In the genomic region with DNA sequence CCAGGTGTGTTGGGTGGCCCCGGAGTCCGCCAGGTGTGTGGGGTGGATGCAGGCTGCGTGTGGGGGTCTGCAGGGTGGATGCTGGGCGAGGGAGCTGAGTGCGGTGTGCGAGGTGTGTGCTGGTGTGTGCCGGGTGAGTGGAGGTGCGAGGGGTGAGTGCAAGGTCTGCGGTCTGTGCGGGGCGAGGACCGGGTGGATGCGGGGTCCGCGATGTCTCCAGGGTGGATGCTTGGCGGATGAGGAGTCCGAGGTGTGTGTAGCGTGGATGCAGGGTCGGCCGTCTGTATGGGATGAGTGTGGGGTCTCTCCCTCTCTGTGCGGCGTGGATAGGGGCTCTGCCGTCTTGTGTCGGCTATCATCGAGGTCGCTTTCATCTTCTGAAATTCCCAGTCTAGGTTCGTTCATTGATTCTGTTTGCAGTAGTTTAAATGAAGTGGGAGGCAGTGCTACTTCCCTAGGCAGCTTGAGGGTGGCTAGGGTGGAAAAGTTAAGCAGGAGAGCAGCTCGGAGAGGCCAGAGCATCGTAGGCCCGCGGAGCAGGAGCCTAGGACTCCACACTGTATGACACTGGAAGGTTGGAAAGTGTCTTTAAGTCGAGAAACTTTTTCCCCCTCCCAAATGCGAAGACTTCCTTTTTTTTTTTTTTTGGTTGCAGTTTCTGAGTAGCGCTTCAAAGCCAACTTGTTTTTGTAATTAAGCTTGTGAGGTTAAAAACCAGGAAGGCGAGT, we compare ENCODE assay signal across 8 mouse cellular contexts. TPM values are rescaled to one million over a fixed set of nuclear protein-coding genes. Genes with fewer than 3 reads are reported as not detected.
DNase-seq lines count a peak whose midpoint lies in the region; ATAC-seq and TF ChIP-seq lines count a peak whose summit lies in the region.

No protein-coding gene starts in this region.

- H3K27ac ChIP-seq in kidney, embryonic 15.5 days = peak overlapping the region; percentile 86
- H3K27ac ChIP-seq in ES-Bruce4 (ENCODE audit: insufficient read depth, low read length) = no peak overlapping the region
- peak overlapping the region; percentile 87 for H3K27ac ChIP-seq in hindbrain, embryonic 14.5 days
- H3K27ac ChIP-seq in stomach, postnatal 0 days (replicated peaks) = peak overlapping the region; percentile 91

- peak overlapping the region; percentile 84 for H3K4me2 ChIP-seq in kidney, embryonic 15.5 days
- H3K4me2 ChIP-seq in hindbrain, embryonic 14.5 days (replicated peaks) = peak overlapping the region; percentile 80
- H3K4me2 ChIP-seq in stomach, postnatal 0 days (replicated peaks; ENCODE audit: low read depth) = peak overlapping the region; percentile 83

- no peak for TF ChIP-seq POLR2A in ES-Bruce4 (IDR thresholded peaks at IDR 0.05; ENCODE audit: insufficient read depth, low read length)

- H3K9me3 ChIP-seq in kidney, embryonic 15.5 days (replicated peaks) = no peaks in the 10 kb centered on the region
- no peaks in the 10 kb centered on the region for H3K9me3 ChIP-seq in ES-Bruce4 (replicated peaks; ENCODE audit: control insufficient read depth, insufficient read depth, low read length, poor library complexity, severe bottlenecking)
- no peaks in the 10 kb centered on the region for H3K9me3 ChIP-seq in hindbrain, embryonic 14.5 days (ENCODE audit: control insufficient read depth, low read length)
- H3K9me3 ChIP-seq in stomach, postnatal 0 days (ENCODE audit: control insufficient read depth, low read length) = no peaks in the 10 kb centered on the region

- no peaks in the 10 kb centered on the region for H3K36me3 ChIP-seq in kidney, embryonic 15.5 days
- H3K36me3 ChIP-seq in ES-Bruce4 (ENCODE audit: control insufficient read depth, insufficient read depth, low read length, poor library complexity, severe bottlenecking) = peaks cover 3% of the 10 kb centered on the region; the same call in 1 of the 2 replicates
- no peaks in the 10 kb centered on the region for H3K36me3 ChIP-seq in hindbrain, embryonic 14.5 days (replicated peaks; ENCODE audit: control insufficient read depth, insufficient read depth)
- H3K36me3 ChIP-seq in stomach, postnatal 0 days (ENCODE audit: control insufficient read depth, insufficient read depth, low read length) = no peaks in the 10 kb centered on the region

- peak overlapping the region; percentile 96 for H3K4me3 ChIP-seq in kidney, embryonic 15.5 days (replicated peaks)
- H3K4me3 ChIP-seq in ES-Bruce4 (ENCODE audit: low read depth, low read length) = peak overlapping the region; percentile 73
- H3K4me3 ChIP-seq in hindbrain, embryonic 14.5 days (replicated peaks; ENCODE audit: low read length) = peak overlapping the region; percentile 78
- peak overlapping the region; percentile 99 for H3K4me3 ChIP-seq in stomach, postnatal 0 days (ENCODE audit: low read depth, low read length)

- 1% methylated on average over 35 of the region's 35 CpGs for WGBS in kidney, embryonic 15.5 days
- WGBS in hindbrain, embryonic 14.5 days = 4% methylated on average over 35 of the region's 35 CpGs
- 2% methylated on average over 34 of the region's 35 CpGs for WGBS in stomach, postnatal 0 days

- DNase-seq in kidney, postnatal 36 days = no peak
- DNase-seq in embryo, embryonic 11 days = peak; percentile 22
- DNase-seq in hindbrain, embryonic 14.5 days (ENCODE audit: low spot score) = no peak
- peak; percentile 38 for DNase-seq in stomach, postnatal 0 days (ENCODE audit: low spot score)
- no peak for DNase-seq in layer of hippocampus, adult 8-10 months (ENCODE audit: low spot score in 2 of 2)

- no peak for TF ChIP-seq CTCF in ES-Bruce4 (IDR thresholded peaks at IDR 0.05; ENCODE audit: low read depth, low read length)
- no peak for TF ChIP-seq CTCF in stomach, postnatal 0 days (IDR thresholded peaks at IDR 0.05; ENCODE audit: low read depth)

- ATAC-seq in kidney, embryonic 15.5 days (replicated peaks; ENCODE audit: low FRiP score) = peak; percentile 49
- ATAC-seq in hindbrain, embryonic 14.5 days (ENCODE audit: low FRiP score) = peak; percentile 54
- peak; percentile 17 for ATAC-seq in megakaryocyte, adult 5-6 weeks (ENCODE audit: poor library complexity, severe bottlenecking)
- no peak; the same call in none of the 2 replicates for ATAC-seq in stomach, postnatal 0 days (ENCODE audit: low FRiP score, low TSS enrichment)

- no peaks in the 10 kb centered on the region for H3K27me3 ChIP-seq in kidney, embryonic 15.5 days
- no peaks in the 10 kb centered on the region for H3K27me3 ChIP-seq in ES-Bruce4 (ENCODE audit: control insufficient read depth, insufficient read depth, low read length, poor library complexity, severe bottlenecking)
- H3K27me3 ChIP-seq in hindbrain, embryonic 14.5 days (ENCODE audit: control insufficient read depth, insufficient read depth, low read length) = no peaks in the 10 kb centered on the region
- no peaks in the 10 kb centered on the region for H3K27me3 ChIP-seq in stomach, postnatal 0 days (ENCODE audit: control insufficient read depth, insufficient read depth, low read length)

- H3K4me1 ChIP-seq in kidney, embryonic 15.5 days = peaks cover 49% of the 10 kb centered on the region
- H3K4me1 ChIP-seq in ES-Bruce4 (ENCODE audit: control insufficient read depth, insufficient read depth, low read length) = peaks cover 4% of the 10 kb centered on the region
- peaks cover 15% of the 10 kb centered on the region for H3K4me1 ChIP-seq in hindbrain, embryonic 14.5 days (replicated peaks; ENCODE audit: control insufficient read depth, insufficient read depth, low read length)
- H3K4me1 ChIP-seq in stomach, postnatal 0 days (replicated peaks; ENCODE audit: control insufficient read depth, insufficient read depth) = no peaks in the 10 kb centered on the region

- peak overlapping the region; percentile 97 for H3K9ac ChIP-seq in kidney, embryonic 15.5 days
- H3K9ac ChIP-seq in ES-Bruce4 (ENCODE audit: low read depth, poor library complexity, severe bottlenecking) = peak overlapping the region; percentile 91
- H3K9ac ChIP-seq in hindbrain, embryonic 14.5 days = peak overlapping the region; percentile 83
- H3K9ac ChIP-seq in stomach, postnatal 0 days (ENCODE audit: low read length) = peak overlapping the region; percentile 96

- no peak for TF ChIP-seq EP300 in ES-Bruce4 (IDR thresholded peaks at IDR 0.05; ENCODE audit: insufficient read depth, low read depth, low read length)
- no peak for TF ChIP-seq EP300 in stomach, postnatal 0 days (optimal IDR thresholded peaks at IDR 0.05)

RNA-seq across cellular contexts. Expression of gene Ncoa3, which starts 0.9 kb away (rescaled TPM):
- polyA plus RNA-seq in kidney, embryonic 15.5 days (2015; fragmentation: Nextera tagmentation; extraction: Ambion mirVana) = 17.4 and 19.2 TPM in 2 replicates
- polyA plus RNA-seq in ES-Bruce4 (2011; ENCODE audit: insufficient read depth, insufficient read length, low read depth, missing spikeins) = 118 and 124 TPM in 2 replicates
- polyA plus RNA-seq in hindbrain, embryonic 14.5 days (2014; fragmentation: Nextera tagmentation; extraction: Ambion mirVana) = 15.5 and 18.1 TPM in 2 replicates
- 50.7 and 54.8 TPM in 2 replicates for total RNA-seq in megakaryocyte, adult 5-6 weeks (2015)
- 55.7 and 59.8 TPM in 2 replicates for total RNA-seq in megakaryocyte, adult 5-6 weeks (2017)
- polyA plus RNA-seq in stomach, postnatal 0 days (2015; fragmentation: Nextera tagmentation; extraction: Ambion mirVana) = 7.5 and 8.3 TPM in 2 replicates
- total RNA-seq in layer of hippocampus, adult 8-10 months (2022) = 10 to 100 TPM; 33.9 to 41.1 (median 36.3) TPM

Comparison
In these comparisons a context has a peak if more than half of its experiments do, and no peak if none do; other contexts are left out.
1. DNase-seq: peak in embryo, embryonic 11 days (single experiment) and stomach, postnatal 0 days (single experiment); none in kidney, postnatal 36 days (0 of 2), hindbrain, embryonic 14.5 days (single experiment) and layer of hippocampus, adult 8-10 months (0 of 2).
2. Peak in every context shown above with its lines, with median percentiles within 50 percentile points of each other: H3K4me2 ChIP-seq, H3K4me3 ChIP-seq and H3K9ac ChIP-seq.